In the genomic region with DNA sequence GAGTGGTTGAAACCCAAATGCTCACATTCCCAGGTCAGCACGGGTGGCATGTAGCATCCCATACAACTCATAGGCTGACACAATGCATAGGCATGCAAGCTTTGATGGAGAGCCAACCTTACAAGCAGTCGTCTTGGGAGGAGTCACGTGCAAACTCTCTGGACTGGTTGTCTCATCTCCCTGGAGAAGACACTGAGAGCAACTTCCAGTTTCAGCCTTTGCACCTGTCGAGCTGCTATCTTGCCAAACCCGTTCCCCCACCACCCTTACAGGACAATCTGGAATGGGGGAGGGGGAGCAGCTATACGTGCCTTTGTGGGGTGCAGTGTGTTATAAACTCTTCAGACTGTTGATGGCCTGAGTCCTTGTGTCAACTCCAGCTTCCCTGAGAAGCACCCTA, we compare ENCODE assay signal across 15 mouse cellular contexts. TPM values are rescaled to one million over a fixed set of nuclear protein-coding genes. Genes with fewer than 3 reads are reported as not detected.
DNase-seq lines count a peak whose midpoint lies in the region; ATAC-seq and TF ChIP-seq lines count a peak whose summit lies in the region.
"Had no signal": no experiment of that assay in that cellular context is flagged by ENCODE, and none has a peak within 500 bp of the region (broad histone marks: within the 10 kb centered on the region; RNA-seq: fewer than 3 reads in every experiment).

No protein-coding gene starts in this region.

- ATAC-seq in limb, embryonic 11.5 days (ENCODE audit: insufficient number of reproducible peaks, low FRiP score, low TSS enrichment, low read depth): no peak
- no peak for ATAC-seq in erythroid progenitor cell, adult 5-6 weeks (replicated peaks; ENCODE audit: low FRiP score, poor library complexity, severe bottlenecking)
- ATAC-seq in forebrain, postnatal 0 days: no peak
- ATAC-seq: activated CD4-positive, CD25-positive, alpha-beta regulatory T cell, adult 4 months; hindbrain, embryonic 16.5 days; midbrain, embryonic 13.5 days had no signal

- peaks cover 43% of the 10 kb centered on the region for H3K27me3 ChIP-seq in embryonic facial prominence, embryonic 10.5 days (replicated peaks; ENCODE audit: low read depth, poor library complexity, severe bottlenecking)
- H3K27me3 ChIP-seq in limb, embryonic 11.5 days (ENCODE audit: control insufficient read depth, insufficient read depth, low read length): no peaks in the 10 kb centered on the region
- H3K27me3 ChIP-seq in forebrain, postnatal 0 days (ENCODE audit: insufficient read depth, low read length): peaks cover 9% of the 10 kb centered on the region

- no peak for TF ChIP-seq CTCF in forebrain, postnatal 0 days (IDR thresholded peaks at IDR 0.05; ENCODE audit: low read depth)

- no peaks in the 10 kb centered on the region for H3K36me3 ChIP-seq in embryonic facial prominence, embryonic 10.5 days (replicated peaks)
- H3K36me3 ChIP-seq in limb, embryonic 11.5 days (ENCODE audit: control insufficient read depth, insufficient read depth, low read length): no peaks in the 10 kb centered on the region
- no peaks in the 10 kb centered on the region for H3K36me3 ChIP-seq in forebrain, postnatal 0 days (ENCODE audit: insufficient read depth)
- H3K36me3 ChIP-seq: kidney, embryonic 15.5 days; midbrain, embryonic 13.5 days; neural tube, embryonic 13.5 days had no signal

- no peak overlapping the region for H3K9ac ChIP-seq in limb, embryonic 11.5 days (ENCODE audit: low read length)
- H3K9ac ChIP-seq in forebrain, postnatal 0 days: no peak overlapping the region
- H3K9ac ChIP-seq: kidney, embryonic 15.5 days; midbrain, embryonic 13.5 days; neural tube, embryonic 13.5 days had no signal

- no peak overlapping the region for H3K4me3 ChIP-seq in embryonic facial prominence, embryonic 10.5 days
- H3K4me3 ChIP-seq in limb, embryonic 11.5 days (ENCODE audit: low read depth, low read length): no peak overlapping the region
- H3K4me3 ChIP-seq in forebrain, postnatal 0 days (ENCODE audit: low read depth, low read length): no peak overlapping the region
- H3K4me3 ChIP-seq: kidney, embryonic 15.5 days; midbrain, embryonic 13.5 days; neural tube, embryonic 13.5 days had no signal

- peaks cover 65% of the 10 kb centered on the region for H3K4me1 ChIP-seq in embryonic facial prominence, embryonic 10.5 days
- H3K4me1 ChIP-seq in limb, embryonic 11.5 days (ENCODE audit: control insufficient read depth, insufficient read depth, low read length): peaks cover 47% of the 10 kb centered on the region
- H3K4me1 ChIP-seq in forebrain, postnatal 0 days (ENCODE audit: insufficient read depth): peaks cover 12% of the 10 kb centered on the region; the same call in 1 of the 2 replicates

- DNase-seq in urinary bladder, postnatal 14 days (ENCODE audit: low spot score): peak; percentile 29
- no peak for DNase-seq in urinary bladder, adult 2 months (ENCODE audit: low spot score)
- peak; percentile 41 for DNase-seq in embryonic facial prominence, embryonic 10.5 days (ENCODE audit: low spot score)
- DNase-seq in limb, embryonic 11.5 days (ENCODE audit: low spot score): peak; percentile 39
- no peak for DNase-seq in frontal cortex, postnatal 14 days (ENCODE audit: low spot score in 2 of 2)
- no peak for DNase-seq in forebrain, postnatal 0 days
- DNase-seq: cerebellum, adult 2 months; thymus, adult 18-20 months had no signal

- H3K9me3 ChIP-seq in embryonic facial prominence, embryonic 10.5 days: no peaks in the 10 kb centered on the region
- no peaks in the 10 kb centered on the region for H3K9me3 ChIP-seq in limb, embryonic 11.5 days (ENCODE audit: control insufficient read depth, low read length)
- no peaks in the 10 kb centered on the region for H3K9me3 ChIP-seq in forebrain, postnatal 0 days (ENCODE audit: low read length)
- H3K9me3 ChIP-seq: kidney, embryonic 15.5 days; midbrain, embryonic 13.5 days; neural tube, embryonic 13.5 days had no signal

- 42% methylated on average over 6 of the region's 6 CpGs for WGBS in embryonic facial prominence, embryonic 10.5 days
- whole genome bisulfite sequencing in limb, embryonic 11.5 days: 45% methylated on average over 6 of the region's 6 CpGs
- WGBS in forebrain, postnatal 0 days: 54% methylated on average over 6 of the region's 6 CpGs

- no peak overlapping the region for H3K4me2 ChIP-seq in limb, embryonic 11.5 days (ENCODE audit: low read depth, severe bottlenecking)
- H3K4me2 ChIP-seq in forebrain, postnatal 0 days (ENCODE audit: low read depth): no peak overlapping the region

- peak overlapping the region; percentile 85 for H3K27ac ChIP-seq in embryonic facial prominence, embryonic 10.5 days (replicated peaks)
- H3K27ac ChIP-seq in limb, embryonic 11.5 days (replicated peaks; ENCODE audit: low read depth, low read length): peak overlapping the region; percentile 94
- H3K27ac ChIP-seq in forebrain, postnatal 0 days (ENCODE audit: low read depth, low read length): no peak overlapping the region
- H3K27ac ChIP-seq: midbrain, embryonic 13.5 days had no signal

RNA-seq across cellular contexts. Expression of gene Abca4, which starts 4.9 kb away (rescaled TPM):
- polyA plus RNA-seq in urinary bladder, adult 2 months (2012; rRNA removed): 0.83 and 0.96 TPM in 2 replicates
- polyA plus RNA-seq in embryonic facial prominence, embryonic 10.5 days (2016; fragmentation: Nextera tagmentation; extraction: Ambion mirVana): 1.9 and 2.0 TPM in 2 replicates
- polyA plus RNA-seq in limb, embryonic 11.5 days (2014; fragmentation: Nextera tagmentation; extraction: Ambion mirVana): 2.0 and 2.4 TPM in 2 replicates
- 1.8 TPM in 1 of 2 replicates, not detected in the other for total RNA-seq in erythroid progenitor cell, adult 5-6 weeks (2015; ENCODE audit: low replicate concordance)
- total RNA-seq in erythroid progenitor cell, adult 5-6 weeks (2017; ENCODE audit: low replicate concordance): not detected in 2 replicates
- total RNA-seq in forebrain, postnatal 0 days (2014; rRNA removed): 3.1 and 4.1 TPM in 2 replicates
- polyA plus RNA-seq in forebrain, postnatal 0 days (2015; fragmentation: Nextera tagmentation; extraction: Ambion mirVana): 0.94 and 1.1 TPM in 2 replicates
- total RNA-seq: granulocyte monocyte progenitor cell, adult 5-6 weeks had no signal
- polyA plus RNA-seq: activated CD4-positive, CD25-positive, alpha-beta regulatory T cell, adult 4 months had no signal

Comparison
In these comparisons a context has a peak if more than half of its experiments do, and no peak if none do; other contexts are left out.
1. DNase-seq: peak in urinary bladder, postnatal 14 days (single experiment), embryonic facial prominence, embryonic 10.5 days (single experiment) and limb, embryonic 11.5 days (single experiment); none in urinary bladder, adult 2 months (single experiment), frontal cortex, postnatal 14 days (0 of 2) and forebrain, postnatal 0 days (single experiment).